Mouse (Mus musculus): ENCODE results near the gene Foxn3.

GRCm38 (mm10) chr12:99351731-99352130 is 211.7 kb downstream of the Foxn3 start:
- no peak for TF ChIP-seq CTCF (IDR thresholded peaks at IDR 0.05; ENCODE audit: borderline replicate concordance, insufficient read depth, low read depth, low read length)
- no peak for TF ChIP-seq POLR2A (IDR thresholded peaks at IDR 0.05; ENCODE audit: borderline replicate concordance, insufficient read depth, low read length)

All from cerebellum, adult 2 months (tissue).